Mouse (Mus musculus) monocyte, adult 5-6 weeks (primary cell): ENCODE data around the gene Trp53i11. TPM values are rescaled to one million over a fixed set of nuclear protein-coding genes. Genes with fewer than 3 reads are reported as not detected.

Experiments
- ATAC-seq: fragments of 153-309, 156-312 bp; replicated peaks from 2 replicates; pipeline ENCODE4 v1.8.0; 2017; ENCODE audit warnings: mild to moderate bottlenecking; ENCODE audit not compliant: low TSS enrichment, insufficient number of reproducible peaks, severe bottlenecking, poor library complexity, low FRiP score
- total RNA-seq: library from RNA; stranded (forward); fragments of 200-1000, 200-491, 200-594 nt; gene quantifications from 3 replicates; pipeline ENCODE4 v1.2.3, GENCODE M21; 2017

The Trp53i11 gene
- total RNA-seq, 1 experiment from 2014 or later = 23.8 TPM

GRCm38 (mm10) chr2:93223463-93223862 lies 36.1 kb downstream of the Trp53i11 start:
- no peak for ATAC-seq

GRCm38 (mm10) chr2:93226606-93227595 lies 39.6 kb downstream of the Trp53i11 start:
- no peak for ATAC-seq

GRCm38 (mm10) chr2:93227713-93228479 lies 40.5 kb downstream of the Trp53i11 start:
- ATAC-seq = no peak

- ATAC-seq = no peak
Measured at GRCm38 (mm10) chr2:93228480-93228824, 41.1 kb downstream of the Trp53i11 start.

- no peak for ATAC-seq
Measured at GRCm38 (mm10) chr2:93232141-93232540, 44.8 kb downstream of the Trp53i11 start.

GRCm38 (mm10) chr2:93237055-93237454 lies 49.7 kb downstream of the Trp53i11 start:
- ATAC-seq = no peak

GRCm38 (mm10) chr2:93238864-93239263 lies 51.5 kb downstream of the Trp53i11 start:
- no peak for ATAC-seq

- no peak for ATAC-seq
Measured at GRCm38 (mm10) chr2:93242166-93242565, 54.8 kb downstream of the Trp53i11 start.

GRCm38 (mm10) chr2:93243439-93244089 lies 56.2 kb downstream of the Trp53i11 start:
- ATAC-seq = no peak

GRCm38 (mm10) chr2:93244090-93244443 lies 56.7 kb downstream of the Trp53i11 start:
- no peak for ATAC-seq

- ATAC-seq = no peak
Measured at GRCm38 (mm10) chr2:93249058-93249457, 61.7 kb downstream of the Trp53i11 start.

GRCm38 (mm10) chr2:93250611-93251010 lies 63.3 kb downstream of the Trp53i11 start:
- no peak for ATAC-seq

Other genes starting within 250 kb of the Trp53i11 start
- gene Prdm11, start 141.4 kb upstream of the Trp53i11 start, total RNA-seq = 1.4 to 6.8 TPM (median 4.0 TPM) in 3 replicates
- not detected in 3 replicates for gene Tspan18, start 147.0 kb downstream of the Trp53i11 start, total RNA-seq